In the genomic region with DNA sequence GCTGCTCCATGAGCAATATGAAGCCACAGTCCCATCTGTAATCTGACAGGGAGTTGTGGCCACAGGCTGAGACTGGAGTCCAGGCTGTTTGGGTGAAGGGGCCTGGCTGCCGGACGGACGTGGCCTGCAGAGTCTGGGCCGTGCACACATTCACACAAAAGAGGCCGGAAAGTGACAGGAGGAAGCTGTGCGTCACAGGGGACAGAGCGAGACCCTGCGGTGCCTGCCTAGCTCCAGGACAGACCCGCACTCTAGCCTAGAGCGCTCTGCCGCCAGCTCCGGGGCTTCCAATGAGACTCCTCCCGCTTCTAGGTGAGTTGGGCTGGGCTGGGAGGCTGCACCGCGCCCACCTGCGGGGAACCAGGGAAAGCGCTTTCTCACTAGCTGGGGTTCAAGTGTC, we compare ENCODE assay signal across 9 mouse cellular contexts. TPM values are rescaled to one million over a fixed set of nuclear protein-coding genes. Genes with fewer than 3 reads are reported as not detected.
DNase-seq lines count a peak whose midpoint lies in the region; ATAC-seq and TF ChIP-seq lines count a peak whose summit lies in the region.
"Had no signal": no experiment of that assay in that cellular context is flagged by ENCODE, and none has a peak within 500 bp of the region (broad histone marks: within the 10 kb centered on the region; RNA-seq: fewer than 3 reads in every experiment).

A gene (plus strand): TSS at position 195 of the 400 bp plus-strand sequence.

- peak; percentile 76 for ATAC-seq in hindbrain, embryonic 11.5 days (ENCODE audit: low FRiP score)
- peak; percentile 71 for ATAC-seq in stomach, embryonic 15.5 days (ENCODE audit: insufficient read depth, low FRiP score, low read depth)
- ATAC-seq: Patski had no signal

- 1% methylated on average over 17 of the region's 17 CpGs for WGBS in hindbrain, embryonic 11.5 days
- WGBS in stomach, embryonic 15.5 days, result 3% methylated on average over 17 of the region's 17 CpGs

- H3K27ac ChIP-seq in gastrocnemius, adult 2 months, result peak within 1 kb of the TSS; percentile 85
- H3K27ac ChIP-seq in hindbrain, embryonic 11.5 days (ENCODE audit: low read depth, low read length), result no peak within 1 kb of the TSS
- no peak within 1 kb of the TSS for H3K27ac ChIP-seq in stomach, embryonic 15.5 days

- peak within 1 kb of the TSS; percentile 44; the same call in 1 of the 2 replicates for H3K9ac ChIP-seq in hindbrain, embryonic 11.5 days (ENCODE audit: low read depth, low read length)
- no peak within 1 kb of the TSS for H3K9ac ChIP-seq in stomach, embryonic 15.5 days

- H3K36me3 ChIP-seq in hindbrain, embryonic 11.5 days (ENCODE audit: control insufficient read depth, insufficient read depth, low read length), result no peaks in the 10 kb centered on the region
- H3K36me3 ChIP-seq in stomach, embryonic 15.5 days, result no peaks in the 10 kb centered on the region

- H3K4me2 ChIP-seq in hindbrain, embryonic 11.5 days (replicated peaks; ENCODE audit: low read depth, low read length), result peak within 1 kb of the TSS; percentile 49
- peak within 1 kb of the TSS; percentile 50 for H3K4me2 ChIP-seq in stomach, embryonic 15.5 days

- DNase-seq in urinary bladder, postnatal 10 days (ENCODE audit: low spot score), result peak; percentile 9
- no peak for DNase-seq in urinary bladder, postnatal 4 days (ENCODE audit: low spot score in 2 of 2)
- peak; percentile 49 for DNase-seq in gastrocnemius, adult 2 months
- DNase-seq in hindbrain, embryonic 11.5 days (ENCODE audit: low spot score), result peak; percentile 38
- no peak for DNase-seq in left cerebral cortex, adult 8-10 months (ENCODE audit: low spot score in 2 of 2)
- DNase-seq in lung, postnatal 25 days (ENCODE audit: low spot score), result peak; percentile 67
- DNase-seq in testis, postnatal 10 days (ENCODE audit: low spot score), result no peak

- TF ChIP-seq CTCF in gastrocnemius, adult 2 months (IDR thresholded peaks at IDR 0.05), result no peak

- H3K27me3 ChIP-seq in hindbrain, embryonic 11.5 days (ENCODE audit: control insufficient read depth, insufficient read depth, low read length), result no peaks in the 10 kb centered on the region
- no peaks in the 10 kb centered on the region for H3K27me3 ChIP-seq in stomach, embryonic 15.5 days (replicated peaks)
- H3K27me3 ChIP-seq: Patski had no signal

- no peaks in the 10 kb centered on the region for H3K9me3 ChIP-seq in hindbrain, embryonic 11.5 days (ENCODE audit: control insufficient read depth, low read length)
- no peaks in the 10 kb centered on the region for H3K9me3 ChIP-seq in stomach, embryonic 15.5 days

- no peaks in the 10 kb centered on the region for H3K4me1 ChIP-seq in hindbrain, embryonic 11.5 days (replicated peaks; ENCODE audit: control insufficient read depth, insufficient read depth, low read length)
- 0 out of 2 replicates have a peak, but pooled peaks cover 4% of the 10 kb centered on the region for H3K4me1 ChIP-seq in stomach, embryonic 15.5 days

- intact Hi-C loops in gastrocnemius, adult 2 months (cut with DNase I), result loop anchor here (5.0 kb wide), 1 partner anchor 115 kb away; no protein-coding TSS in a partner anchor

- peak within 1 kb of the TSS; percentile 68 for H3K4me3 ChIP-seq in gastrocnemius, adult 2 months
- peak within 1 kb of the TSS; percentile 29 for H3K4me3 ChIP-seq in hindbrain, embryonic 11.5 days (ENCODE audit: low read depth, low read length)
- H3K4me3 ChIP-seq in stomach, embryonic 15.5 days (replicated peaks), result peak within 1 kb of the TSS; percentile 29

RNA-seq across cellular contexts. Expression of the gene that starts here (rescaled TPM):
- 10 to 100 TPM; 22.1 to 27.4 TPM for total RNA-seq in gastrocnemius, adult 2 months (2021)
- 7.7 and 8.7 TPM in 2 replicates for polyA plus RNA-seq in hindbrain, embryonic 11.5 days (2014; fragmentation: Nextera tagmentation; extraction: Ambion mirVana)
- total RNA-seq in left cerebral cortex, adult 8-10 months (2022), result 10 to 100 TPM; 17.8 to 24.3 (median 19.1) TPM
- polyA plus RNA-seq in stomach, embryonic 15.5 days (2015; fragmentation: Nextera tagmentation; extraction: Ambion mirVana), result 7.1 and 7.6 TPM in 2 replicates
- polyA plus RNA-seq: Patski had no signal

Comparison
In these comparisons a context has a peak if more than half of its experiments do, and no peak if none do; other contexts are left out.
1. DNase-seq: peak in urinary bladder, postnatal 10 days (single experiment), gastrocnemius, adult 2 months (single experiment), hindbrain, embryonic 11.5 days (single experiment) and lung, postnatal 25 days (single experiment); none in urinary bladder, postnatal 4 days (0 of 2), left cerebral cortex, adult 8-10 months (0 of 2) and testis, postnatal 10 days (single experiment).
2. Peak in every context shown above with its lines, with median percentiles within 50 percentile points of each other: H3K4me3 ChIP-seq.